Mouse (Mus musculus) telencephalon, adult 2 months (tissue): Measurements from ENCODE around the gene Usp10.
A peak's percentile ranks its signal among the peaks of the same experiment; 100 is the strongest.

Source experiments
- DNase-seq: peaks from one replicate; pipeline ENCODE4 v3.0.0-alpha.2; 2011; ENCODE audit warnings: low read depth, low spot score

Gene Usp10

DNA sequence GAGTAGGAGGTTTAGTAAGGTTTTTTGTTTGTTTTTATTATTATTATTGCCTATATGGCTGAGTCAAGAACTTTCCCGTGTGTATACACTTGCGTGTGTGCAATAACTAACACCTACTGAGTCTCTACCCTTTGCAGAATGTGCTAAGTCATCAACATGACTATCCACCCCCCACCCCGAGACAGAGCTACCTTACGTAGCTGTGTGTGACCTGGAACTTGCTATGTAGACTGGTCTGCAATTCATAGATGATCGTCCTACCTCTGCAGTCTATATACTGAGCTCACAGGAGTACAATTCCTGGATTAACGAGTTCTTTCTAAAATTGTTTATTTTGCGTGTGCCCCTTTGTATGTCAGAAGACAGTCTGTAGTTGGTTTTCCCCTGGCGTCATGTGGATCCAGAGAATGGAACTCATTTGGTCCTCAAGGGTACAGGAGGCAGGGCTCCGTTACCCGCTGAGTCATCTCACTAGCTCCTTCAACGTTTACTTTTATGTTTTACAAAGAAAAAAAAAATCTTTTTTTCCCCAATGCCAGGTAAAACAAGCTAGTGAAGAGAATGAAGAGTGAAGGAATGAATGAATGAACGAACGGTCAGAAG lies at the start of gene Usp10:
Gene Usp10 (plus strand): TSS at position 417 of the 603 bp plus-strand sequence.
- DNase-seq: peak; percentile 19

DNA sequence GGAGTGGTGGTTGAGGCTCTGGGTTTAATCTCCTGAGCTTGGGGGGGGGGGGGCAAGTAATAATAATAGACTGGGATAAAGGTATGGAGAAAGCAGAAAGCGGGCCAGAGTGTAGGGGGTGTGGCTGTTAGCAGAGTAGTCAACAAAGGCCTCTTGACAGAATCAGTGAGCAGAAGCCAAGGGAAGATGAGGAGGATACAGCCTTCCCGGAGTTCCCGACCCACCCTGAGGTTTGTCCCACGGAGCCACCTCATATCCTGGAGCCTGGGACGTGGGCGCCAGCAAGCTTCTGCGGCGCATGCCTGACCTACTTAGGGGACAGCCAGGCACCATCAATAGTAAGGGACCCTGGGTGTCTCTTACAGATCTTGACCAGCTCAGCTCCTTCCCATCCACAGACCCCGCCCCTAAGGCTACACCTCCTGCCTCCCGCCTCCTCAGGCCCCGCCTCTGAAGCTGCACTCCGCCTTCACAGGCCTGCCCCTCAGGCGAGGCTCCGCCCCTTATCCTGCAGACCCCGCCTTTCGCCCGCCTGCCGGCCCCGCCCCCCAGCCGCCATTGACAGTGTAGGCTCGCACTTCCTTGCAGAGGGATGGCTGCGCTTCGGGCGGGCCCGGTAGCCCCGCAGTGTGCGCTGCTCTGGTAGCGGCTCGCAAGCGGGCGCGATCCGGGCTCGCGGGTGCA lies 48.3 kb upstream of the Usp10 start, which contains the start of gene Klhl36:
Gene Klhl36 (plus strand): TSS at position 561 of the 684 bp plus-strand sequence.
- peak; percentile 84 for DNase-seq

DNA sequence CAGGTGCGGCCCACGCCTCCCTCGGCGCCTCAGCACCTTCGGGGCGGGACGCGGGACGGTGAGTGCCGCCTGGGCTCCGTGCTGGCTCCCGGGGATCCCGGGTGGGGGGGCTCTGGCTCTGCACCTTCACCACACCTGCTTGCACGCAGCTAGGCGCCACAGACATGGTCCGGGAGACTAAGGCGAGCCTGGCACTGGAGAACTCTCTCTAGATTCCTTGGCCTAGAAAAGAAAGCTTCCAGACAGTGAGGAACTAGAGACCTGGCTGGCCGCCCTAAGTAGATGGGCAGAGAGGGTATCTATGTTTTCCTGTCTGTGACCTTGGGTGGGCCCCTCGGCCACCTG lies 47.8 kb upstream of the Usp10 start:
- DNase-seq: no peak

DNA sequence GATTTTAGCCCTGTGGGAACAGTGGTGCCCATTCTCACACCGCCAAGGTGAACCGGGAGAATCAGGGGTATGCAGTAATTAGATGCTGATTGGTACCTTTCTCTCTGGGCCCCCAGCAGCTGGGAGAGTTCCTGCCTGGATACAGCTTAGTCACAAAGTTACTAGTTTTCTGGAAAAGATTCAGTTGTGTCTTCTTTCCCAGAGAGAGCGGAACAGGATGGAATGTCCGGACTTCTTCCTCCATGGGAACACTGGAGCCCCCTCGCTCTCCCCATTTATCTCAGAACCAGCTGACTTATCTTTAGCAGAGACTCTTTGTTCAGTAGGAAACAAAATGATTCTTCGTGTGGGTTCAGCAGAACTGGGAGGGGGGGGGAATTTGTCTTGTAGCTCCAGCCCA lies 47.4 kb upstream of the Usp10 start:
- no peak for DNase-seq

DNA sequence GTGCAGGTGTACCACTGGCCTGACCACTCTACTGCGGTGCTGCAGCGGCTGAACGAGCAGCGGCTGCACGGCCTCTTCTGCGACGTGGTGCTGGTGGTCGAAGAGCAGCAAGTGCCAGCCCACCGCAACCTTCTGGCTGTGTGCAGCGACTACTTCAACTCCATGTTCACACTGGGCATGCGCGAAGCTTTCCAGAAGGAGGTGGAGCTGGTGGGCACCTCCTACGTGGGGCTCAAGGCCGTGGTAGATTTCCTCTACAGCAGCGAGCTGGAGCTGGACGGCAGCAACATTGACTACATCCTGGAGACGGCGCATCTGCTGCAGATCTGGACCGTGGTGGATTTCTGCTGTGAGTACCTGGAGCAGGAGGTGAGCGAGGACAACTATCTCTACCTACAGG lies 40.5 kb upstream of the Usp10 start:
- no peak for DNase-seq

DNA sequence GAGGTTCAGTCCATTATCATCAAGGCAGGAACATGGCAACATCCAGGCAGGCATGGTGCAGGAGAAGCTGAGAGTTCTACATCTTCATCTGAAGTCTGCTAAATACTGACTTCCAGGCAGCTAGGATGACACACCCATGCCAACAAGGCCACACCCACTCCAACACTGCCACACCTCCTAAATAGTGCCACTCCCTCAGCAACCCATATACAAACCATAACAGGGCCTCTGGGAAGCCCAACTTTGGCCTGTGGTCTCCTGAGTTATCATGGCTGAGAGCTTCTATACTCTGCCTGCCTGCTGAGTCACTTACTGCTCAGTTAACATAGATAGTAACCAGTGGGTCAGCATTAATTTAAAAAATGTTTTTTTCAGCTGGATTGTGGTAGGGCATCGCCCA lies 37.0 kb upstream of the Usp10 start:
- DNase-seq: no peak

DNA sequence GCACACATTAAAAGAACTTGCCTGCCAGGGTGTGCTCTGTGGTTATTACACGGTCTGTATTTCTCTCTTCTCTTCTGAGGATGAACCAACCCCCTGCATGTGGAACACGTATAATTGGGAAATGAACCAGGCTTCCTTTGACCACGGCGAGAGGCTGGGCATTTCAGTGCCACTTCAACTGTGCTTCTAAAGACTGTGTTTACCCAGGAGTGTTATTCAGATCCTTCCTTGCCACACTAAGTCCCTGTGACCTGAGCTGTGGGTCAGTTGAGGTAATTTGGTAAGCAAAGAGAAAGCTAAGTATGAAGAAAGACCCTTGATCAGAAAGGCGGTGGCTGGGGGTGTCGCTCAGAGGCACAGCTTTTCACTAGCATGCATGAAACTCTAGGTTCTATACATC lies 28.9 kb upstream of the Usp10 start:
- DNase-seq: no peak

DNA sequence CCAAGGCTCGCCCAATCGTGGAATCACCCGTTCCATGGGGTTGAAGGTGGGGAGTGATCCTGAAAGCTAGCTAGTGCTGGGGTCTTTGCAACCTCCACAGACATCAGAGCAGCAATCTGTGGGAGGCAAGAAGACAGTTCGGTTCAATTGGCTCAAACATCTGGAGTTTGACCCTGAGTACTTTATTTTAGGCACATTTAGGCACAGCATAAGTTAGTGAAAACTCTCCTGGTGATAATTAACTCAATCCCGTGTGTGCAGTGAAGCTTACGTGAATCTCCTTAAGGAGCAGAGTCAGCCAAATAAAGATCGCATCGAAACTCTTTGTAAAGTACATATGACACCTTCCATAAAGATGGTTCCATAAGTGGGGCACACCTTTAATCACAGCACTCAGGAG lies 28.2 kb upstream of the Usp10 start:
- no peak for DNase-seq

DNA sequence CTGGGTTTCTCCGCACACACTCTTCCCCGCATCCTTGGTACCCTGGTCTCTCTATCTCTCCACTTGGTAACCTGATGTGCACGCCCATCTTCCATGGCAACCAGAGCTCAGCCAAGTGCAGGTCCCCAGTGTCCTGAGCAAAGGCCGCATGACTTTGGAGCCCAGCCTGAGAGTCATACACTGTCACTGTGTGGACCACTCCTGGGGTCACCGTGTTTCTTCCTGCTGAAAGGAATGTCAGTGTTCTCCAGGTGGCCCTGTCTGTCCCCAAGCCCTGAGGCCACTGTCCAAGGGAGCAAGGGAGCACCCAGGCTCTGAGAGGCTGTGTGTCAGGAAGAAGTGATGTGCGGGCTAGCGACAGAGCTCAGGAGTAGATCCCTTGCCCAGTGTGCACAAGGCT lies 26.9 kb upstream of the Usp10 start:
- DNase-seq: no peak

DNA sequence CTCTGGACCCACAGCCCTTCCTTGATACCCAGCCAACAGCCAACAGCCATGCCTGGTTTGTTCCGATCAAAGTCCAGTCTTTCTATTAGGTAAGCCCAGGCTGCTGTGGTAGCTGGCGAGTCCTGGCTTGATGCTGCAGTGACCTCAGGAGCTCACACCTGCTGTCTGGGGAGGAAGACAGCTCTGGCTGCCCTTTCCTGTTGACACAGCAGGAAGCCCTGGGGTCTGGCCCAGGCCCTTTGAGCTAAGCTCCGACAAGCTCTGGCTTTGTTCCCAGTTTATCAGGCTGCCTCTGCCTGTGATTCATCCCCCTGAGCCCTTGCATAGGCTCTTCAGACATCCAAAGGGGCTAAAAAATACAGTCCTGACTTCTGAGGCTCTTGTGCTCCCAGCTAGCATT lies 24.5 kb upstream of the Usp10 start:
- DNase-seq: peak; percentile 13

DNA sequence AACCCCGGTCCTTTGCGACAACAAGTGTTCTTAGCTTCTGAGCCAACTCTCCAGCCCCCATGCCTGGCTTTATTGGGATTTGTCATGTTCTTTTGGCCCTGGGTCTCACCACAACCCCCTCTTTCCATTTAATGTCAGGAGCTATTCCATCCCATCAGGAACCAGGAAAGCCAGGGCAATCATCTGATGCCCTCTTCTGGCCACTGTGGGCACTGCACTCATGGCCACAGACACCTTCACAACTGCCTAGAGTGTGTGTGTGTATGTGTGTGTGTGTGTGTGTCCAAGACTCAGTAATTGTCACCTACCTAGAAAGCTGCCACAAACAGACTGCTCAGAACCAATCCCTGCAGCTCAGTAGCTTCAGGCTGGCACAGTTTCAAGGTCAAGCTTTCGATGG lies 23.0 kb upstream of the Usp10 start:
- DNase-seq: no peak

DNA sequence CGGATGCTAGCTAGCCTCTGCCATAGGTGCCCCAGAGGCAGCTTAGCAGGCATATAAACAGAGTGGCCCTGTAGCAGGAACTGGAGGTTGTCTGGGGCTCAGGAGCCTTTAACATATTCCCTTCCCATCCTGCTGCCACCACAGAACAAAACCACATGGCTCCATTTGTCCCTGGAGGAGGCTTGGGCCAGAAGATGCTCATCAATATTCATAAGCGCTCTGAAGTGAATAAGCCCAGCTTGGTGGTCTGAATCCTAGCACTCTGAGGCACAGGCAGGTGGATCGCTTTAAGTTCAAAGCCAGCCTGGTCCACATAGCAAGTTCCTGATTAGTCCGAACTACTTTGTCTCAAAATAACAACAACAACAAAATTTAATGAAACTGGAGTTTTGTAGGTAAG lies 22.1 kb upstream of the Usp10 start:
- no peak for DNase-seq

DNA sequence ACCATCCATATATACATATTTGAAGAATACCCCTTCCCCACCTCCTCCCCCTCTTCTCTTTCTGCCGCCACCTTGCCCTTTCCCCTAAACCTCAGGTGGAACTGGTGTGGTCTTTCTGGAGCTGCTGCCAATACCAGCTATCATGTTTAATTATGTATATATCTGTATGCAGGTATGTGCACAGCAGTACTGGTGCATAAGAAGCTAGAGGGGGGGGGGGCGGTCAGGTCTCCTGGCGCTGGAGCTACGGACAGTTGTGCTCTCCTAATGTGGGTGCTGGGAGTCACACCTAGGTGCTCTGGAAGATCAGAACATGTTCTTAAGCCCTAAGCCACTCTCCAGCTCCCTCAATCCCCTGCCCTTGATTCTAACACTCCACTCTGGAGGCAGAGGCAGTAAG lies 13.1 kb upstream of the Usp10 start:
- no peak for DNase-seq

DNA sequence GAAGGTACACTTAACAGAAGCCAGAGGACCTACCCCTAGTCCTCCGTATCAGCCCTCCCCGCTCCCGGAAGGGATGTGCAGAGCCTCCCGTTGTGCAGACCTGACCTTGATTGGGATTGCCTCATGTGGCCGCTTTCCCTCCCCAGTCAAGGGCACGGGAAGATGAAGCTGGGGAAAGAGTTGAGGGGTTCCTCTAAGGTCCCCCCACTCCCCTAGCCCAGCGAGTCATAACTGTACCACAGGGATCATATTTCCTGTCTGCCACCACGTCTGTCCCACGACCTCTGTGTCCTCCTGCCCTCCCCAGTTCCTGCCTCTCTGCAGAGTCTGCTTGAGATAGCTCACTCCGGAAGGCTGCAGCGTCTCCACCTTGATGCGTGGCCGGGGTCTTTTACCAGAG lies 12.2 kb upstream of the Usp10 start:
- no peak for DNase-seq

DNA sequence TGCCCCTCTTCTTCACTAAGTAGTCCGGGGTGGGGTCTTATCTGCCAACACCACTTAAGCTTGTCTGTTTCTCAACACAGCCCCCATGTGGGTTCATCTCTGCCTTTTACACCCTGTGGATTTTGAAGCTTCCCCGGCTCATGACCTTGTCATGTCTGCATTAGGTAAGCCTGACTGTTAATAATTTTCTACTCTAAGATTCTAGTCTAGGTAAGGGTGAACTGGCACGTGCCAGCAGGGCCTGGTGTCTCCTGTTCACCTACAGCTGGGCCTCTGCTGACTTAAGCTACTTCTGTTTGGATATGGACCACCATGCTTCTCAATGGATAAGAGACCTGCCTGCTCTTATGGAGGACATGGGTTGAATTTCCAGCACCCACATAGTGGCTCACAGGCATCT lies 8.8 kb upstream of the Usp10 start:
- DNase-seq: no peak

DNA sequence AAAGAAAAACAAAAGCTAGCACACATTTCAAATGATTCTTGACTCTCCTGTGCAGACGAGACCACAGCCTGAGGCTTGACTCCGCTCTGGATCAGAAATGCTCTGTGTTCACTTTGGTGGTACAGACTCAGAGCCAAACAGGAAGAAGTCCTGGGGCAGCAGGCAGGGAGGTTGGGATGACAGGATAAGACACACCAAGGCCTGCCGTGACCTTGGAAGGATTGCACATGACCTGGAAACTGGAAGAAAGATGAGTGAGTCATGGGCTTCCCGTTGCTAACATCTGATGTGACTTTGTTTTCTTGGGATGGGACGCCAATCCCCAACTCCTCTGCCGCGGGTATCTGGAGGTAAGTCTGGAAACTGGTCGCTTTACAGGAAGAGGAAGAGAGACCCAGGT lies 8.2 kb upstream of the Usp10 start:
- DNase-seq: no peak

DNA sequence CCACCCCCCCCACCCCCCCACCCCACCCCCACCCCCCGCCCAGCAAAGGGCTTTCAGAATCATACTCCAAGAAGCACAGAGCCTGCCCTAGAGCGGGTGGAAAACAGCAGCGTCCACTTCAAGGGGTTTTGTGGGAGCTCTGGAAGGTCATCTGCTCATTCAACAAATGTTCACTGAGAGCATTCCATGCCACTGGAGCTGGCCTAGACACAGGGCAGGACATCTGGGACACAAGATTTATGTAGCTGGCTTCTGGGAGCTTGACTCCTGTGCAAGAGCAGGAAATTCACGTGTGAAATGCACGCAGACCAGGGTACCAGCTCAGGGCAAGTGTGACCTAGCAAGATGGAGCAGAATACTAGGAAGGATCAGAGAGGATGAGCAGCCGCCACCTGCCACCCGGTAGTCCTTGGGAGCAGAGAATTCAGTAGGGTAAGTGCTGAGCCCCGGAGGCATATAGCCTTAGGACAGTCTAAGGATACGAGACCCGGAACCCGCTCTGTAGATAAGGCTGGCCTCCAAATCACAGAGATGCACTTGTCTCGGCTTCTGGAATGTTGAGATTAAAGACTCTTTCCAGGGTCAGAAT lies 5.7 kb upstream of the Usp10 start:
- DNase-seq: no peak

DNA sequence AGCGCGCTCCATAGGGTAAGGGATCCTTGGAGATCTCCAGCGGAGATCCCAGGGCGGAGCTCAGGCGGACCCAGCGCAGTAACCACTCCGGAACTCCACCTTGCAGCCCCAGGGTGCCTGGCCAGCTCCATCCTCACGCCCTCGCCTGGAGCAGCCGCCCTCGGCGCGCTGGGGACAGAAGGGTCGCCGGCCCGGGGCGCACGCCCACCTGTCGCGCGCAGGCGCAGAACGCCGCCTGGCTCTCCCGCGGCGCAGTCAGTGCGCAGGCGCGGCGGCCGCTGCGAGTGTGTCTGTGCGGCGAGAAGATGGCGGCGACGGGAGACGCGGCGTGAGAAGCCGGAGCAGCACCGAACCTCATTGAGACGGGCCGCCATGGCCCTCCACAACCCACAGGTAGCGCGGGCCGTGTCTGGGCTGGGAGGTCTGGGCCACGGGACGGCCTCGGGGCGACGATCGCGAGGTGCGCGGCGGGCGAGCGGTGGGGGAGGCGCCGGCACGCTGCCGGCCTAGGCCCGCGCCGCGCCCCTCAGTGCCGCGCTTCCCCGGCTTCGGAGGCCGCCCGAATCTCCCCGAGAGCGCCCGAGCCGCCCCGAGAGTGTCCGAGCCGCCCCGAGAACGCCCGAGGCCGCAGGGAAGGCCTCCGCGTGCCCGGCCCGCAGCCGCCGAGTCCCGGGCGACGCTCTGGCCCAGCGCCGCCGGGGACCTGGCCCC lies 542 bp downstream of the Usp10 start, which contains the start of gene Gm20388:
Gene Gm20388 (plus strand): TSS at position 295 of the 711 bp plus-strand sequence.
- DNase-seq: peak; percentile 53

DNA sequence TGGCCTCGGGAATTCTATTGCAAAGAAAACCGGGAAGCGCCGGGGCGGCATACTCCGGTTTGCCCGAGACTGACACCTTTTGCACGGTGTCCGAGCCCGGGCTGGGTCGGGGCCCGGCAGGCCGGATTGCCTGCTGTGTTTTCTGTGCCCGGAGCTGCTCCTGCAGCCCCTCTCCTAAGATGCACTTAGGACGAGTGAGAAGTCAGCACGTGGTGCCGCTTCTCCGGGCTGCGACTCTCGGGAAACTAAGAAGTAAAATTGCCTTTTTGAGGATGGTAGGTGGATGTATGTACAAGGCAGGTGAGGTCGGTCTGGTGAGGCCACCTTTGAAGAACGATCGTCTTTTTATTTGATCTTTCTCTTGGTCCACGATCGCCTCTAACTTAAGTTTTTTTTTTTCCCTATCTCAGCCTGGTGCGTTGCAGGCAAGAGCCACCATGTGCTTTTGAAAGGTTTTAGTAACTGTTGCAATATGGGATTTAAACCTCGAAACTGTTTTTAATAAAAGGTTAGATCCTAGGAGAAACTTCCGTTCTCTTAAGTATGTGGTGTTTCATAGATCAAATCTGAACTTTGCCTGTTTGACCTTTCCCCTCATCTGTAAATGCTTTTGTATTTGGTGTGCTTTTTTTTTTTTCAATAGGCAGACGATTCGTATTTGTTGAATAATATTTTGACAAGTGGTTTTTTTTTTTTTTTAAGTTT lies 1.2 kb downstream of the Usp10 start:
- DNase-seq: no peak

DNA sequence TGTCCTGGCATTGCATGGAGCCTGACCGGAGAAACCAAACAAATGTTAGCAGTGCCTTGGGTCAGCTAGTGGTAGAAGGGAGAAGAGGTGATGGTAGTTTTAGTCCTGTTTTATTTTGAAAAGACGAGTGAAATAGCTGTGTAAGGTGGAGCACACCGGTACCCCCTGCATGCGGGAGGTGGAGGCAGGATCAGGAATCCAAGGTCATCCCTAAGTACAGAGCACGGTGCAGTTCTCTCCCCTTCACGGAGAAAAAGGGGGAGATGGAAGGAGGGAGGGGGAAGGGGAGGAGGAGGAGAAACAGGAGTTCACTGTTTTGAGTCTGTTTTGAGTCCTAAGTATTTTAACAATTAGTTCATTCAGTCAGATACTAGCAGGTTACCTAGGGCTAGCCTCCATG lies 2.5 kb downstream of the Usp10 start:
- DNase-seq: no peak

DNA sequence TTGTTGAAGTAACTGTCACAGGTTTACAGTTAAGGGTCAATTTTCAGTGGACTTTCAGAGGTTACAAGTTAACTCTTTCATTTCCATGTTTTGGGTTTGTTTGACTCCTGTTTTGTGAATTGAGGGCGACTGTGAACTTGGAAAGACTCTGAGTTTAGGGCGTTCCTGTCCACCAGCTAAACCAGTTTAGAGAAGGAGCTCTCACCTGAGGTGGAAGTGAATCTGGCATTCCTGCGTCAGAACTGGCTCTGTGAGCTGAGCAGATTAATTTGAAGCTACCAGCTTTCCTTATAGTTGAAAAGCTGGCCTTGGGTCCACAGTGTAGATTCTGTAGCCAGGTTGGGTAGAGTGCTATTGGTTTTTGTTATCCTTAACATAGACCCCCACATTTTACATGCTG lies 3.0 kb downstream of the Usp10 start:
- no peak for DNase-seq

DNA sequence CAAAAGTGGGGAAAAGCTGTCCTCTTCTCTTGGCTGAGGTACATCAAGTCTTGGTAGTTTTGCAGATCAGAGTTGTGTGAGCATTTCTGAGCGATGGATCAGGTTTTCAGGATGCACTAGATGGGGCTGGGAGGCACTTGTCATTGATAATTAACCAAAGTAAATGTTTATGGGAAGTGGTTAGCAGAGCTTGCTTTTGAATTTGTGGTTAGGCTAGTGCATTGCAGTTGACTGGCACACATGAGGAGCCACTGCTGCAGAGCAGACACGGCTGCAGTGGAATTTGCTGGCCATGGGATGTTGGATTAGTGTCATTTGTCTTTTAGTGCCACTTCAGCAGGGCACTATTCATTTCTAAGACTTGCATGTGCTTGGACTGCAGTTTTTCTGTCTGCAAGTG lies 4.0 kb downstream of the Usp10 start:
- DNase-seq: no peak
